Mouse (Mus musculus): ENCODE data around the gene Sufu.

Gene Sufu

GRCm38 (mm10) chr19:46395109-46396009 is 1.3 kb upstream of the Sufu start, which contains the start of gene Actr1a:
Gene Actr1a (minus strand): TSS chr19:46395748.
- peak; percentile 98 for DNase-seq

GRCm38 (mm10) chr19:46396109-46396508 is 587 bp upstream of the Sufu start:
- no peak for DNase-seq

- no peak for DNase-seq
Observed at GRCm38 (mm10) chr19:46397436-46398001, 823 bp downstream of the Sufu start.

GRCm38 (mm10) chr19:46398401-46398800 is 1.7 kb downstream of the Sufu start:
- no peak for DNase-seq

GRCm38 (mm10) chr19:46399372-46399771 is 2.7 kb downstream of the Sufu start:
- DNase-seq = no peak

- DNase-seq = peak; percentile 27
Observed at GRCm38 (mm10) chr19:46399886-46400285, 3.2 kb downstream of the Sufu start.

- no peak for DNase-seq
Observed at GRCm38 (mm10) chr19:46400558-46400957, 3.9 kb downstream of the Sufu start.

GRCm38 (mm10) chr19:46404030-46404429 is 7.3 kb downstream of the Sufu start:
- DNase-seq = no peak

- no peak for DNase-seq
Observed at GRCm38 (mm10) chr19:46406592-46407386, 10.1 kb downstream of the Sufu start.

- DNase-seq = no peak
Observed at GRCm38 (mm10) chr19:46409506-46409905, 12.8 kb downstream of the Sufu start.

GRCm38 (mm10) chr19:46412056-46412805 is 15.5 kb downstream of the Sufu start:
- DNase-seq = no peak

- no peak for DNase-seq
Observed at GRCm38 (mm10) chr19:46413969-46414368, 17.3 kb downstream of the Sufu start.

- no peak for DNase-seq
Observed at GRCm38 (mm10) chr19:46414486-46414885, 17.8 kb downstream of the Sufu start.

GRCm38 (mm10) chr19:46416276-46416675 is 19.6 kb downstream of the Sufu start:
- DNase-seq = no peak

GRCm38 (mm10) chr19:46418051-46418450 is 21.4 kb downstream of the Sufu start:
- DNase-seq = no peak

GRCm38 (mm10) chr19:46420410-46420809 is 23.7 kb downstream of the Sufu start:
- DNase-seq = no peak

- no peak for DNase-seq
Observed at GRCm38 (mm10) chr19:46422384-46423338, 26.0 kb downstream of the Sufu start.

- DNase-seq = no peak
Observed at GRCm38 (mm10) chr19:46425266-46425665, 28.6 kb downstream of the Sufu start.

GRCm38 (mm10) chr19:46426488-46426887 is 29.8 kb downstream of the Sufu start:
- DNase-seq = no peak

GRCm38 (mm10) chr19:46429250-46429649 is 32.6 kb downstream of the Sufu start:
- DNase-seq = no peak

- DNase-seq = no peak
Observed at GRCm38 (mm10) chr19:46433712-46434111, 37.0 kb downstream of the Sufu start.

Measured in lung, postnatal 14 days (tissue).